Mouse (Mus musculus): ENCODE results near the gene Sorbs1. TPM values are rescaled to one million over a fixed set of nuclear protein-coding genes. Genes with fewer than 3 reads are reported as not detected.

The Sorbs1 gene
- polyA plus RNA-seq, 1 experiment from 2014 or later: 97.2 TPM

DNA sequence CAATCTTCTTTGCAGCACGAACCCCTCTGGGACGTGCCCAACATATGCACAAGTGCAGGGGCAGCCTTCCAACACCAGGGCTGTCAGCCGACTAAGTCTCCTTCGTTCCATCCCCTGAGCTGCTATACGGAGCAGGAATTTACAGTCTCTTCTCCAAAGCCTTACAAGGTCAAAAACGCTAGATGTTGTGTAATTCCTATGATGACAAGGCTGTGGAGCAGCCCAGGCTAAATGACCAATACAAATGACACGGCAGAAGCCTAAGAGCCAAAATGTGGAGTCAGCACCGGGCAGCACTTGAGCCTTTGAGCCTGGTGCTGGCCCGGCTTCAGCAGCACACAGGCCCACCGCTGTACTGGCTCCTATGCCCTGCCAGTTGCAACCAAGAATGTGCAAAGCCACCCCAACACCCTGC, 35.4 kb downstream of the Sorbs1 start:
- no peak overlapping the region for H3K9ac ChIP-seq (ENCODE audit: low read depth, low read length)
- WGBS: 85% methylated on average over 10 of the region's 10 CpGs
- H3K27me3 ChIP-seq (ENCODE audit: control insufficient read depth, insufficient read depth, low read length): no peaks in the 10 kb centered on the region
- H3K4me1 ChIP-seq (replicated peaks; ENCODE audit: control insufficient read depth, insufficient read depth, low read length): no peaks in the 10 kb centered on the region
- H3K4me3 ChIP-seq (ENCODE audit: low read depth, low read length): no peak overlapping the region
- H3K27ac ChIP-seq (ENCODE audit: low read depth, low read length): no peak overlapping the region
- H3K36me3 ChIP-seq (ENCODE audit: control insufficient read depth, insufficient read depth, low read length): no peaks in the 10 kb centered on the region
- no peak overlapping the region for H3K4me2 ChIP-seq (replicated peaks; ENCODE audit: low read depth, low read length)
- ATAC-seq (ENCODE audit: low FRiP score) (no peak), DNase-seq (ENCODE audit: low spot score) (no peak)
- no peaks in the 10 kb centered on the region for H3K9me3 ChIP-seq (ENCODE audit: control insufficient read depth, low read length)

- Histone ChIP-seq H3K4me2 (replicated peaks; ENCODE audit: low read depth, low read length) (no peak overlapping the region), H3K9me3 (ENCODE audit: control insufficient read depth, low read length) (no peaks in the 10 kb centered on the region), H3K4me1 (replicated peaks; ENCODE audit: control insufficient read depth, insufficient read depth, low read length) (no peaks in the 10 kb centered on the region), H3K9ac (ENCODE audit: low read depth, low read length) (no peak overlapping the region), H3K27ac (ENCODE audit: low read depth, low read length) (no peak overlapping the region), H3K36me3 (ENCODE audit: control insufficient read depth, insufficient read depth, low read length) (no peaks in the 10 kb centered on the region), H3K4me3 (ENCODE audit: low read depth, low read length) (no peak overlapping the region), H3K27me3 (ENCODE audit: control insufficient read depth, insufficient read depth, low read length) (no peaks in the 10 kb centered on the region)
- no peak for ATAC-seq (ENCODE audit: low FRiP score)
- DNase-seq (ENCODE audit: low spot score): no peak
- WGBS: 82% methylated on average over 5 of the region's 5 CpGs
Observed at GRCm38 (mm10) chr19:40477445-40477941, 36.1 kb downstream of the Sorbs1 start.

GRCm38 (mm10) chr19:40476491-40476890, 37.1 kb downstream of the Sorbs1 start:
- DNase-seq (ENCODE audit: low spot score) (no peak), ATAC-seq (ENCODE audit: low FRiP score) (no peak)
- Histone ChIP-seq H3K36me3 (ENCODE audit: control insufficient read depth, insufficient read depth, low read length) (no peaks in the 10 kb centered on the region), H3K4me3 (ENCODE audit: low read depth, low read length) (no peak overlapping the region), H3K27ac (ENCODE audit: low read depth, low read length) (no peak overlapping the region), H3K9ac (ENCODE audit: low read depth, low read length) (no peak overlapping the region), H3K4me2 (replicated peaks; ENCODE audit: low read depth, low read length) (no peak overlapping the region), H3K4me1 (replicated peaks; ENCODE audit: control insufficient read depth, insufficient read depth, low read length) (no peaks in the 10 kb centered on the region), H3K9me3 (ENCODE audit: control insufficient read depth, low read length) (no peaks in the 10 kb centered on the region), H3K27me3 (ENCODE audit: control insufficient read depth, insufficient read depth, low read length) (no peaks in the 10 kb centered on the region)
- 92% methylated on average over 4 of the region's 4 CpGs for WGBS

DNA sequence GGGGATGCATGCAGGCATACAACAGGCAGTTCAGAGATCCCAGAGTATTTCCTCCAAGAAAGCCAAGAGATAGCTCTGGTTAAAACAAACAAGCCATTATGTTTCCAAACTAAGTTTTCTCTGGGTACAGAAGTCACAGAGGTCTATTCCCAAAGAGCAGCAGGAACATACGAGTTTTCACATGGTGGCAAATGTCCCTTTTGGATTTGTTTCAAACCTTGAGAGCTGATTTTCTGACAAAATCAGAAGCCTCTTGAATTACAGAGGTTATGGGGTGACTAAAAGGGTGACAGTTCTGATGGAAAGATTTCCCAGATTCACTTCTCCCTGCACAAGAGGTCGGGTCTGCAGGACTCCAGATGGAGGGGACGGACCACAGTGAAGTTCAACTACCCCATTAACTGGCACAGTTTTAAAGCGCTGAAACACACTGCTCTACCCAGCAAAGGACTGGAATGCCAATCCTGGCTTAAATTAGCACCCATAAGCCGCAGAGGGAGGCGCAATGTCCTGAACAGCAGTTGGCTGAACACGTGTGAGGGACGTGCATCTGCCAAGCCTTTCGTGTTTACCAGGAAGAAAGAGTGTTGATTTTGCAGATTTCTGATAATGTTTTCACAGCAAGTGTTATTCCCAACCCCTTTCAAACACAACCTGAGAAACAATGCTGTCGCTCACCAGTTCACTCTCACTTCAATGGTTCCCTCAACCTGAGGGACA, 41.9 kb downstream of the Sorbs1 start:
- 83% methylated on average over 10 of the region's 10 CpGs for WGBS
- Histone ChIP-seq H3K27ac (ENCODE audit: low read depth, low read length) (no peak overlapping the region), H3K4me3 (ENCODE audit: low read depth, low read length) (no peak overlapping the region), H3K27me3 (ENCODE audit: control insufficient read depth, insufficient read depth, low read length) (no peaks in the 10 kb centered on the region), H3K9me3 (ENCODE audit: control insufficient read depth, low read length) (no peaks in the 10 kb centered on the region), H3K9ac (ENCODE audit: low read depth, low read length) (no peak overlapping the region), H3K4me1 (replicated peaks; ENCODE audit: control insufficient read depth, insufficient read depth, low read length) (no peaks in the 10 kb centered on the region), H3K36me3 (ENCODE audit: control insufficient read depth, insufficient read depth, low read length) (no peaks in the 10 kb centered on the region), H3K4me2 (replicated peaks; ENCODE audit: low read depth, low read length) (no peak overlapping the region)
- ATAC-seq (ENCODE audit: low FRiP score): no peak
- no peak for DNase-seq (ENCODE audit: low spot score)

- H3K27me3 ChIP-seq (ENCODE audit: control insufficient read depth, insufficient read depth, low read length): no peaks in the 10 kb centered on the region
- no peaks in the 10 kb centered on the region for H3K9me3 ChIP-seq (ENCODE audit: control insufficient read depth, low read length)
- no peaks in the 10 kb centered on the region for H3K36me3 ChIP-seq (ENCODE audit: control insufficient read depth, insufficient read depth, low read length)
- H3K9ac ChIP-seq (ENCODE audit: low read depth, low read length): no peak overlapping the region
- H3K4me1 ChIP-seq (replicated peaks; ENCODE audit: control insufficient read depth, insufficient read depth, low read length): no peaks in the 10 kb centered on the region
- 88% methylated on average over 5 of the region's 5 CpGs for WGBS
- DNase-seq (ENCODE audit: low spot score): no peak
- H3K27ac ChIP-seq (ENCODE audit: low read depth, low read length): no peak overlapping the region
- H3K4me3 ChIP-seq (ENCODE audit: low read depth, low read length): no peak overlapping the region
- no peak for ATAC-seq (ENCODE audit: low FRiP score)
- H3K4me2 ChIP-seq (replicated peaks; ENCODE audit: low read depth, low read length): no peak overlapping the region
Observed at GRCm38 (mm10) chr19:40469792-40470191, 43.8 kb downstream of the Sorbs1 start.

- peaks cover 2% of the 10 kb centered on the region; the same call in 1 of the 2 replicates for H3K4me1 ChIP-seq (replicated peaks; ENCODE audit: control insufficient read depth, insufficient read depth, low read length)
- no peak overlapping the region for H3K4me2 ChIP-seq (replicated peaks; ENCODE audit: low read depth, low read length)
- no peak overlapping the region for H3K9ac ChIP-seq (ENCODE audit: low read depth, low read length)
- no peak for ATAC-seq (ENCODE audit: low FRiP score)
- H3K4me3 ChIP-seq (ENCODE audit: low read depth, low read length): no peak overlapping the region
- WGBS: 79% methylated on average over 3 of the region's 3 CpGs
- no peaks in the 10 kb centered on the region for H3K27me3 ChIP-seq (ENCODE audit: control insufficient read depth, insufficient read depth, low read length)
- no peak for DNase-seq (ENCODE audit: low spot score)
- H3K9me3 ChIP-seq (ENCODE audit: control insufficient read depth, low read length): no peaks in the 10 kb centered on the region
- H3K36me3 ChIP-seq (ENCODE audit: control insufficient read depth, insufficient read depth, low read length): no peaks in the 10 kb centered on the region
- no peak overlapping the region for H3K27ac ChIP-seq (ENCODE audit: low read depth, low read length)
Observed at GRCm38 (mm10) chr19:40468308-40468707, 45.3 kb downstream of the Sorbs1 start.

- no peaks in the 10 kb centered on the region for H3K36me3 ChIP-seq (ENCODE audit: control insufficient read depth, insufficient read depth, low read length)
- ATAC-seq (ENCODE audit: low FRiP score) (no peak), DNase-seq (ENCODE audit: low spot score) (no peak)
- 84% methylated on average over 9 of the region's 9 CpGs for WGBS
- no peaks in the 10 kb centered on the region for H3K27me3 ChIP-seq (ENCODE audit: control insufficient read depth, insufficient read depth, low read length)
- H3K9me3 ChIP-seq (ENCODE audit: control insufficient read depth, low read length): no peaks in the 10 kb centered on the region
- peaks cover 2% of the 10 kb centered on the region; the same call in 1 of the 2 replicates for H3K4me1 ChIP-seq (replicated peaks; ENCODE audit: control insufficient read depth, insufficient read depth, low read length)
- H3K4me3 ChIP-seq (ENCODE audit: low read depth, low read length): no peak overlapping the region
- H3K27ac ChIP-seq (ENCODE audit: low read depth, low read length): no peak overlapping the region
- no peak overlapping the region for H3K4me2 ChIP-seq (replicated peaks; ENCODE audit: low read depth, low read length)
- no peak overlapping the region for H3K9ac ChIP-seq (ENCODE audit: low read depth, low read length)
Observed at GRCm38 (mm10) chr19:40467810-40468209, 45.8 kb downstream of the Sorbs1 start.

DNA sequence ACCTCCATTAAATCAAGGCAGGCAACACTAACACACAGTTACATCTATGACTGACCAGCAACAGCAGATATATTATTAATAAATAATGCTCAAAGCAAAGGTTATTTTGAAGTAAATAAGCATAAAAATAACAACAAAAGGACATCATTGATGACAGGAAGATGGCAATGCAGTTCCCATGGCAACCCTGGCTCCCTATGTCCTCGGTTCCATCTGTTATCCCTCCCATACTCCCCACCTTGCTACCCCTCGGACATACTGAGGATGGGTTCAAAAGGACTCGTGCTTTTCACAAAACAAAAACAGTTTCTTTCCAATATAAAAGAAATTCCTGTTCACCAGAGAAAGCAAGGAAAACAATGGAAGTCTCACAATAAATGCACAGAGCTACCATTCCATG, 48.2 kb downstream of the Sorbs1 start:
- H3K27ac ChIP-seq (ENCODE audit: low read depth, low read length): no peak overlapping the region
- no peak overlapping the region for H3K4me2 ChIP-seq (replicated peaks; ENCODE audit: low read depth, low read length)
- no peaks in the 10 kb centered on the region for H3K9me3 ChIP-seq (ENCODE audit: control insufficient read depth, low read length)
- H3K4me1 ChIP-seq (replicated peaks; ENCODE audit: control insufficient read depth, insufficient read depth, low read length): peaks cover 2% of the 10 kb centered on the region; the same call in 1 of the 2 replicates
- no peak overlapping the region for H3K4me3 ChIP-seq (ENCODE audit: low read depth, low read length)
- no peaks in the 10 kb centered on the region for H3K36me3 ChIP-seq (ENCODE audit: control insufficient read depth, insufficient read depth, low read length)
- ATAC-seq (ENCODE audit: low FRiP score) (no peak), DNase-seq (ENCODE audit: low spot score) (no peak)
- WGBS: 29% methylated on average over 3 of the region's 3 CpGs
- no peak overlapping the region for H3K9ac ChIP-seq (ENCODE audit: low read depth, low read length)
- H3K27me3 ChIP-seq (ENCODE audit: control insufficient read depth, insufficient read depth, low read length): no peaks in the 10 kb centered on the region

DNA sequence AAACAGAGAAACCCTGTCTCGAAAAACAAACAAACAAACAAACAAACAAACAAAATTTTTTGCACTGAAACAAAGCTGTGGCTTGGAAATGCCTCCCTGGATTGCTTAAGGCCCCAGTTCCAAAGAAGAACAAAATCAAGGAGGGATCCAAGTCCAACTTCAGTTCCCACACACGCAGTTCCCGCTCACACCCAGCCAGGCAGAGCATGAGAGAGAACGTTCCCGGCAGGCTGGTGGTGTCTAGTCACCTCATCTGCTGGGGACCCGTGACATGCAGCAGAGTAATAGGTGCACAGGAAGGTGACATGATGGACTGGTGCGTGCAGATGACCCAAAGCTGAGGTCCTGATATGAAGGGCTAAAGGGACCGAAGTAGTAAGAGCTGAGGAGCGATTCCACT, 49.2 kb downstream of the Sorbs1 start:
- Histone ChIP-seq H3K9ac (ENCODE audit: low read depth, low read length) (no peak overlapping the region), H3K27me3 (ENCODE audit: control insufficient read depth, insufficient read depth, low read length) (no peaks in the 10 kb centered on the region), H3K4me2 (replicated peaks; ENCODE audit: low read depth, low read length) (no peak overlapping the region), H3K27ac (ENCODE audit: low read depth, low read length) (no peak overlapping the region), H3K9me3 (ENCODE audit: control insufficient read depth, low read length) (no peaks in the 10 kb centered on the region), H3K4me3 (ENCODE audit: low read depth, low read length) (no peak overlapping the region), H3K4me1 (replicated peaks; ENCODE audit: control insufficient read depth, insufficient read depth, low read length) (peaks cover 2% of the 10 kb centered on the region; the same call in 1 of the 2 replicates), H3K36me3 (ENCODE audit: control insufficient read depth, insufficient read depth, low read length) (no peaks in the 10 kb centered on the region)
- WGBS: 91% methylated on average over 9 of the region's 9 CpGs
- ATAC-seq (ENCODE audit: low FRiP score) (no peak), DNase-seq (ENCODE audit: low spot score) (no peak)

Measured in hindbrain, embryonic 11.5 days (tissue).